Mouse (Mus musculus) heart, embryonic 10.5 days (tissue): Measurements from ENCODE around the gene Scamp3. TPM values are rescaled to one million over a fixed set of nuclear protein-coding genes. Genes with fewer than 3 reads are reported as not detected.

Experiments
- DNase-seq: peaks from one replicate; pipeline ENCODE4 v3.0.0-alpha.2; 2017; ENCODE audit warnings: low spot score
- H3K27ac ChIP-seq: fragments of 300-500 bp; sonication (generic); 2 replicates; pipeline ENCODE4 v1.5.1; 2016; ENCODE audit warnings: mild to moderate bottlenecking
- H3K27me3 ChIP-seq: fragments of 300-500 bp; sonication (generic); 2 replicates; pipeline ENCODE4 v1.6.1; 2016; ENCODE audit warnings: mild to moderate bottlenecking; ENCODE audit not compliant: poor library complexity, insufficient read depth, severe bottlenecking
- H3K36me3 ChIP-seq: fragments of 300-500 bp; sonication (generic); 2 replicates; pipeline ENCODE4 v1.6.1; 2016; ENCODE audit warnings: mild to moderate bottlenecking, moderate library complexity
- H3K4me1 ChIP-seq: fragments of 300-500 bp; sonication (generic); 2 replicates; pipeline ENCODE4 v1.6.1; 2016; ENCODE audit warnings: mild to moderate bottlenecking
- H3K4me3 ChIP-seq: fragments of 300-500 bp; sonication (generic); 2 replicates; pipeline ENCODE4 v1.5.1; 2016; ENCODE audit warnings: mild to moderate bottlenecking, moderate library complexity
- H3K9me3 ChIP-seq: fragments of 300-500 bp; sonication (generic); 2 replicates; pipeline ENCODE4 v1.6.1; 2016; ENCODE audit warnings: mild to moderate bottlenecking, moderate library complexity
- WGBS: fragments of 180-500 bp; shearing (Covaris S2); methylation state at CpG from one replicate; pipeline ENCODE4 v1.1.7; 2016; 5-methylcytosine and 5-hydroxymethylcytosine counted together
- polyA plus RNA-seq: library from polyadenylated mRNA; unstranded; fragments of >200 nt; fragmentation: Nextera tagmentation; extraction: Ambion mirVana; gene quantifications from 2 replicates; pipeline ENCODE4 v1.2.1, GENCODE M21; 2016

The Scamp3 gene
- polyA plus RNA-seq, 1 experiment from 2014 or later, result 115 TPM

DNA sequence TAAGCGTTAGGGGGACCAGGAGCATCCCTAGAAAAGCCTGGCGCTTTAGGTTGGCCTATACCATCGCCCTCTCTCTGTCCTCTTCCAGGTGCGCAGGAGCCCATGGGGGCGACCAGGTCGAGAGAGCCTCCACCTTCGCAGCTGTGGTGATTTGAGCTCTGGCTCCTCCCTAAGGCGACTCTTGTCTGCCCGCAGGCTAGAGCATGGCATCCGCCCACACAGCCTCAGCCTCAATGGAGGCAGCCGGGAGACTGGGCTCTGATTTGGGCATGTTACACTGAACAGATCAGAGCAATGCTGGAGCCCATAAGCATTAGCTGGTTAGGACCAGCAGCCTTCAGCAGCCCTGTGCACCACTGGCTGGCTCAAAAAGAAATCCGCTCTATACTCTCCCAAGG is 11.2 kb downstream of the Scamp3 start:
- Histone ChIP-seq H3K27ac (no peak overlapping the region), H3K4me3 (no peak overlapping the region), H3K4me1 (peaks cover 46% of the 10 kb centered on the region), H3K27me3 (peaks cover 23% of the 10 kb centered on the region; the same call in 1 of the 2 replicates), H3K36me3 (peaks cover 9% of the 10 kb centered on the region), H3K9me3 (no peaks in the 10 kb centered on the region)
- DNase-seq, result no peak
- 61% methylated on average over 12 of the region's 12 CpGs for WGBS

DNA sequence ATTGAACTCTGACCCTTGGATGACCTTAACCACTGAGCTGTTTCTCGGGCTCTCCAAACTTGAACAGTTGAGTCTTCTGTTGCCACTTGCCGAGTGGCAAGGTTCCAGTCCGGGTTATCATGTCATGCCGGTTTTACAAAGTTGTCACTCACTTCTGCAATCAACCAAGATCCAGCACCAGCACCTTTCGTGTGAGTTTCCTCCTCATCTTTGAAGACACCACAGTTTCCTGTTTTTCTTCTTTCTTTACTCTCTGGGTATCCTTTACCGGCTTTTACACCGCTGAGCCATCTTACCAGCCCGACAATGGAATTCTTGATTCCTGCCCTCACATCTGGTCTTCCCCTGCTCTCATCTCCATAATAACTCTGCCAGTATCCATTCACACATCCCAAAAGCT is 13.2 kb downstream of the Scamp3 start:
- H3K27ac ChIP-seq, result no peak overlapping the region
- peaks cover 27% of the 10 kb centered on the region for H3K4me1 ChIP-seq
- H3K27me3 ChIP-seq, result peaks cover 23% of the 10 kb centered on the region; the same call in 1 of the 2 replicates
- no peak for DNase-seq
- 73% methylated on average over 8 of the region's 8 CpGs for WGBS
- no peaks in the 10 kb centered on the region for H3K9me3 ChIP-seq
- H3K36me3 ChIP-seq, result peaks cover 9% of the 10 kb centered on the region
- no peak overlapping the region for H3K4me3 ChIP-seq

DNA sequence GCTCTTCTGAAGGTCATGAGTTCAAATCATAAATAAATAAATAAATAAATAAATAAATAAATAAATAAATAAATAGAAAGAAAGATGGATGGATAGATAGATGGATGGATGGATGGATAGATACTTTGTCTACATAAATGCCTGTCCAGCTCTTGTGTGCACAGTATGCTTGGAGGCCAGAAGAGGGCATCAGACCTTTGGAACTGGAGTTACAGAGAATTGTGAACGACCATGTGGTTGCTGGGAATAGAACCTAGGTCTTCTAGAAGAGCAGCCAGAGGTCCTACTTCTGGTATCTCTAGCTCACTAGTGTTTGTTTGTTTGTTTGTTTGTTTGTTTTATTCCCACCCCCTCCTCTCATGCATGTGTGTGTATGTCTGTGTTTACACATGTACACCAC is 16.1 kb downstream of the Scamp3 start:
- no peak overlapping the region for H3K4me3 ChIP-seq
- peaks cover 5% of the 10 kb centered on the region; the same call in 1 of the 2 replicates for H3K27me3 ChIP-seq
- 83% methylated on average over 1 of the region's 1 CpGs for WGBS
- peaks cover 18% of the 10 kb centered on the region for H3K4me1 ChIP-seq
- H3K9me3 ChIP-seq, result no peaks in the 10 kb centered on the region
- DNase-seq, result no peak
- H3K36me3 ChIP-seq, result peaks cover 5% of the 10 kb centered on the region
- H3K27ac ChIP-seq, result no peak overlapping the region

DNA sequence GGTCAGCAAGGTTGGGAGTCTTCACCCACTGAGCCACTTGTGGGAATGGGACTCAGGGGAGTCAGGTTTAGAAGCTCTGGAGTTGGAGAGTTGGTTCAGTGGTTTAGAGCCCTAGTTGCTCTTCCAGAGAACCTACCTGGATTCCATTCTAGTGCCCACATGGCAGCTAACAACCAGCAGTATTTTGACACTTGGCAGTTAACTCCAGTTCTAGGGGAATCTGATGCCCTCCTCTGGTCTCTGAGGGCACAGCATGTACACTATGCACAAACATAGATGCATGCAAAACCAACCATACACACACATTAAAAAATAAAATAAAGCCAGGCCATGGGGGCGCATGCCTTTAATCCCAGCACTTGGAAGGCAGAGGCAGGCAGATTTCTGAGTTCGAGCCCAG is 16.6 kb downstream of the Scamp3 start:
- no peak for DNase-seq
- WGBS, result 88% methylated on average over 2 of the region's 2 CpGs
- Histone ChIP-seq H3K27me3 (0 out of 2 replicates have a peak, but pooled peaks cover under 1% of the 10 kb centered on the region), H3K27ac (no peak overlapping the region), H3K36me3 (no peaks in the 10 kb centered on the region), H3K4me3 (no peak overlapping the region), H3K9me3 (no peaks in the 10 kb centered on the region), H3K4me1 (peaks cover 13% of the 10 kb centered on the region)

DNA sequence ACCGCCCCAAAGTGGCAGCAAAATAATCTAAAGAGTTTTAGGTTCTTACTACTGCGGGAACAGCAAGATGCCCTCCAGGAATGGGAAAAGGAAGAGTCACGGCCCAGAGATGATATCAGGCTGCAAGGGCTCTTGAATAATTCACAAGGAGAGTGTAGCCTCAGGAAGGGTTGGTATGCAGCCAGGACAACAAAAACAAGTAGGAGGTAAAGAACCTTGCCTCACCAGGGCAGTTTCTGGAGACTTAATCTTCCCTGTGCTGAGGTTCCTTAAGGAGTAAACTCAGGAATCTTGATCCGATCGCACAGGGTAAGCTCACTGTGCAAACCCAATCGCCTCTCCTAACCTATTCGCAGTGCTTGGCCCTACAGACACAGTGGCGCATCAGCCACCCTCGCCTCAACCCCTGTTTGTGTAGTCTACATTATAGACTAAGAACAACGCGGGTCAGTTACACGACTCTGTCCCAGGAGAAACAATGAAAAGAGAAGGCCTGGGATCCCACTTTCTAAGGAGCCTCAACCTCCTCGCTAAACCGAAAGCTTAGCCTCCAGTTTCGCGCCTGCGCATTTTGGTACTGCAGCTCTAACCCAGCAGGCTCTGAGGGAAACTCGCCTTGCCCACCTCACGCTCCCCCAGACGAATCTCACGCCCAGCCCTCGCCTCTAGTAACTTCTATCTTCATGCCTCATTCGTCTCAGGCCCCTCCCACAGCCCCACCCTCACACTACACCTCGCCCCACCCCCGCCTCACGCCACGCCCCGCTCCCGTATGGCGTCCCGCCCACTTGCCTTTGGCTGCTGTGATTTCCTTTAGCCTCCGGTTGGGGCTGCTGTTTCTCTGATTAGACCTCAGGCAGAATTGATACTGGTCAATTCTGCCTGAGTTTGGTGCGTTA is 19.0 kb downstream of the Scamp3 start:
- WGBS, result 9% methylated on average over 33 of the region's 33 CpGs
- no peaks in the 10 kb centered on the region for H3K36me3 ChIP-seq
- peak; percentile 98 for DNase-seq

DNA sequence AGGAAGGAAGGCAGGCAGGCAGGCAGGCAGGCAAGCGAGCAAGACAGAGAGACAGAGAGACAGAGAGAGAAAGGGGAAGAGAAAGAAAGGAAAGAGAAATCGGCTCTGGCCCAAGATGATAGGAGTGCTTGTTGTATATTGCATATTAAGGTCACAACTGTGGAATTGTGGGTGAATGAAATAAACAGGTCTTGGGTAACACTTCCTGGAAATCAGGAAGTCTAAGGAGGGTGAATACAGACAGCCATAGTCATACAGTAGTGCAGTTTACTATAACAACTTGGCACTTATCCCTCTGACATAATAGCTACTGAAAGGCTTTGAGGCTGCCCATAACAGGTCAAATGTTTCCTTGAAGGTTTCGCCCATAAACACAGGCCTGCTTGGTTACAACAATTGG is 22.6 kb downstream of the Scamp3 start:
- no peak for DNase-seq
- peaks cover 19% of the 10 kb centered on the region for H3K4me1 ChIP-seq
- H3K27me3 ChIP-seq, result no peaks in the 10 kb centered on the region

More for the DNA sequence above, 19.0 kb downstream of the Scamp3 start:
- Histone ChIP-seq H3K27ac (peak overlapping the region; percentile 89), H3K9me3 (no peaks in the 10 kb centered on the region), H3K4me1 (peaks cover 13% of the 10 kb centered on the region), H3K27me3 (no peaks in the 10 kb centered on the region), H3K4me3 (peak overlapping the region; percentile 62)

DNA sequence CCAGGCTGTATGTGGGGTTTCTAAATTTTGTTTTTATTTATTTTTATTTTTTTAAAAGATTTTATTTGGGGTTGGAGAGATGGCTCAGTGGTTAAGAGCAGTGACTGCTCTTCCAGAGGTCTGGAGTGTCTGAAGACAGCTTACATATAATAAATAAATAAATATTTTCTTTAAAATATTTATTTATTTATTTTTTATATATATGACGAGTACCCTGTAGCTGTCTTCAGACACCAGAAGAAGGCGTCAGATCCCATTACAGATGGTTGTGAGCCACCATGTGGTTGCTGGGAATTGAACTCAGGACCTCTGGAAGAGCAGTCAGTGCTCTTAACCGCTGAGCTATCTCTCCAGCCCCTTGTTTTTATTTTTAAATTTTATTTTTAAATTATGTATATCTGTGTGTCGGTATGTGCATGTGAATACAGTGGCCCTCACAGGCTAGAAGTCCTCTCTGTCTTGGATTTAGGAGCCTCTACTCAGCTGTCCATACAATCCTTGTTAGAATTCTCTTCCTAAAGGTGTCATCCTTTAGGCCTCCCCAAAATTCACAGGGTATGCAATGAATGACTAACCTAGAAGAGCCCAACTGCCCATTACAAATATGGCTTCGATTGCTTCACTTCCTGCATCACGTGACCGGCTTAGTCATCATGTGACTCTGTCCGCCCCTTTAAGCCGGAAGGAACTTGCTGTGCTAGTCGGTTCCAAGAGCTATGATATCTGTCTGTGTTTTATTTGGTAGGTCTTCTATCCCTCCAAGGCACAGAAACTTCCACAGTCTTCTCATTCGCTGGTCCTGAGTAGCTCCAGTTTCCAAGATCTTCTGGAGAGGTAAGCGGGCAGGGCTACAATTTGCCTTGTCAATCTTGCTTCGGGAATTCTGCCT is 25.2 kb downstream of the Scamp3 start, which contains the start of gene Gba:
Gba (plus strand) TSS at position 676 of the 889 bp plus-strand sequence.
- Histone ChIP-seq H3K27me3 (no peaks in the 10 kb centered on the region), H3K4me1 (peaks cover 6% of the 10 kb centered on the region), H3K9me3 (no peaks in the 10 kb centered on the region), H3K4me3 (peak within 1 kb of the TSS; percentile 72), H3K27ac (peak within 1 kb of the TSS; percentile 75), H3K36me3 (peaks cover 35% of the 10 kb centered on the region)
- peak; percentile 94 for DNase-seq
- WGBS, result 26% methylated on average over 13 of the region's 13 CpGs

More for the DNA sequence above, 22.6 kb downstream of the Scamp3 start:
- H3K9me3 ChIP-seq, result no peaks in the 10 kb centered on the region
- H3K36me3 ChIP-seq, result peaks cover 10% of the 10 kb centered on the region
- H3K27ac ChIP-seq, result no peak overlapping the region
- WGBS, result 71% methylated on average over 3 of the region's 3 CpGs
- H3K4me3 ChIP-seq, result no peak overlapping the region

DNA sequence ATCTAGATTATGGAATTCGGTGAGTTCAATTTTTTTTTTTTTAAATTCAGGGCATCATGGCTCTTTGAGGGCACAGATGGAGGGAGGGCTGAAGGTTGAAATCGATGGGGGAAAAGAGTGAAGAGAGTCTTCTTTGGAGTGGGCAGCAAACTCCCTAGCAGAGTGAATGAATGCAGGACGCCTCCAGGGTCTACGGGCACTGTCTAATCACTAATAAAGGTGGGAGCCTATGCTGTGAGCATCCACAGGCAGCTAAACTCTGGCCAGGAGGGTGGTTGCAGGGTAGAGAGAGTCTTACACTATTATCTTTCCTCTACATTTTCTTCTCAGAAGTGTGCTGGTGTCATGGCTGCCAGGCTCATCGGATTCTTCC is 25.9 kb downstream of the Scamp3 start:
- Histone ChIP-seq H3K4me1 (peaks cover 6% of the 10 kb centered on the region), H3K36me3 (peaks cover 41% of the 10 kb centered on the region), H3K27ac (peak overlapping the region; percentile 75), H3K27me3 (no peaks in the 10 kb centered on the region), H3K9me3 (no peaks in the 10 kb centered on the region), H3K4me3 (peak overlapping the region; percentile 72)
- no peak for DNase-seq
- 37% methylated on average over 5 of the region's 5 CpGs for WGBS

DNA sequence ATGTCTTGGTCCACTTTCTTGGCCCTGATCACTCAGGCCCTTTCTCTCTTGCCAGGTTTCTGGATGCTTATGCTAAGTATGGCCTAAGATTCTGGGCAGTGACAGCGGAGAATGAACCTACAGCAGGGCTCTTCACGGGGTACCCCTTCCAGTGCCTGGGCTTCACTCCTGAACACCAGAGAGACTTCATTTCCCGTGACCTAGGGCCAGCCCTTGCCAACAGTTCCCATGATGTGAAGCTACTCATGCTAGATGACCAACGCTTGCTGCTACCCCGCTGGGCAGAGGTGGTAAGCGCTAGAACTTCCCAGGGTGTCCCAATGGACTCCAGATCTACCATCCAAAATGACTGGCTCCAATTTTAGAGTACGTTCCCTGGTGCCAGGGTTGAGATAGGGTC is 28.8 kb downstream of the Scamp3 start:
- peaks cover 71% of the 10 kb centered on the region for H3K36me3 ChIP-seq
- H3K4me1 ChIP-seq, result peaks cover 6% of the 10 kb centered on the region
- no peak overlapping the region for H3K27ac ChIP-seq
- no peak overlapping the region for H3K4me3 ChIP-seq
- H3K9me3 ChIP-seq, result no peaks in the 10 kb centered on the region
- H3K27me3 ChIP-seq, result no peaks in the 10 kb centered on the region
- 92% methylated on average over 7 of the region's 7 CpGs for WGBS
- DNase-seq, result no peak

DNA sequence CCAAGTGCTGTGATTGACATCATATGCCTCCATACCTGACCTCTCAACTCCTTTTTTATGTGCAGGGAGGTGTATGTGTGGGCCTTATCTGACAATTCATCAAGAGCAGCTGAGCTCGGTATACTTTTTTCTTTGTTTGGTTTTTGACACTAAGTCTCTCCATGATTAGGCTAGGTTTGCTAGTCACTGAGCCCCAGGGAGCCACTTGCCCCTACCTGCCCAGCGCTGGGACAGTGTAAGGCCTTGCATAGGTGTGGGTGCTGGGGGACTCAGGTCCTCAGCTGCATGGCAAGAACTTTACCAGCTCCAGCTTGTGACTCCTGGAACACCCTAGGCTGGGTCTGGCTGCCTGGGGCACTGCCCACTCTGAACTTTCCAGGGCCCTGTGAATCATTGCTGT is 29.4 kb downstream of the Scamp3 start:
- Histone ChIP-seq H3K36me3 (peaks cover 76% of the 10 kb centered on the region), H3K9me3 (no peaks in the 10 kb centered on the region), H3K27me3 (no peaks in the 10 kb centered on the region), H3K4me3 (no peak overlapping the region), H3K4me1 (peaks cover 6% of the 10 kb centered on the region), H3K27ac (no peak overlapping the region)
- 92% methylated on average over 2 of the region's 2 CpGs for WGBS
- DNase-seq, result no peak

DNA sequence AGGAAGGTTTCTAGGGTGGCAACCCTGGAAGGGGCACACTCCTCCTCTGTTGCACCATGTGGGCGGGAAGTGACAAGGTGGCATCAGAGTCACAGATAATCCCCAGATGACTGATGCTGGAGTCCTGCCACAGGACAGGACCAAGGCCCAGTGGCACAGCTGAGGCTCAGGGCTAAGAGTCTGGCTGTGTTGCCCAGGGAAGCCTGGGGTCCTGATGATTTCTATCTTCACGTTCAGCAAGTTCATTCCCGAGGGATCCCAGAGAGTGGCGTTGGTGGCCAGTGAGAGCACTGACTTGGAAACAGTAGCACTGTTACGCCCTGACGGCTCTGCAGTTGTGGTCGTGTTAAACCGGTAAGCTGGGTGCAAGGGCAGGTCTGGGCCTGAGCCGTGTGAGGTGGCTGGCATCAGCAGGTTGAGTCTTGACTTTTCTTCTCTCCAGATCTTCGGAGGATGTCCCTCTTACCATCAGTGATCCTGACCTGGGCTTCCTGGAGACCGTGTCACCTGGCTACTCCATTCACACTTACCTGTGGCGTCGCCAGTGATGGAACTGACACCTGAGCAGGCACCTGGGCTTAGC is 30.9 kb downstream of the Scamp3 start:
- Histone ChIP-seq H3K36me3 (peaks cover 76% of the 10 kb centered on the region), H3K4me3 (no peak overlapping the region), H3K27ac (no peak overlapping the region), H3K27me3 (no peaks in the 10 kb centered on the region), H3K4me1 (peaks cover 13% of the 10 kb centered on the region), H3K9me3 (no peaks in the 10 kb centered on the region)
- 84% methylated on average over 13 of the region's 13 CpGs for WGBS
- DNase-seq, result no peak

DNA sequence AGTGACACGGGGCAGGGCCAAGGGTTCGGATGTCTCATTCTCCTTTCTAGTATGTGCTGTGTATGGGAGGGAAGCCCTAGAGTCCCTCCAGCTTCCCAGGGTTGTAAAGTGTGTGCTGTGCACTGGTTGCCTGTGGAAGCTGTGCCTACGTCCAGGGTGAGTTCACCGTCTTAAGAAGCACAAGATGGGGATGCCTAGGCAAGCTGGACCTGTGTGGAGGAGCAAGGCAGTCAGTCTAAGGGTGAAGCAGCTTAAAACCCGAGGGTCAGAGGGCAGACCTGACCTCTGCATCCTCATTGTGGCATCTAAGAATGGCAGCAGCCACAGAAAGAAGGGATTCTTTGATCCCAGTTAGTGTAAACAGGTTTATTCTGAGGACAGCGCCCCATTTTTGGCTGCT is 31.5 kb downstream of the Scamp3 start:
- no peak for DNase-seq
- WGBS, result 90% methylated on average over 6 of the region's 6 CpGs
- no peak overlapping the region for H3K4me3 ChIP-seq
- peaks cover 76% of the 10 kb centered on the region for H3K36me3 ChIP-seq
- peaks cover 11% of the 10 kb centered on the region for H3K4me1 ChIP-seq
- no peaks in the 10 kb centered on the region for H3K27me3 ChIP-seq
- no peaks in the 10 kb centered on the region for H3K9me3 ChIP-seq
- no peak overlapping the region for H3K27ac ChIP-seq
